8 mouse cellular contexts compared by ENCODE assay signal in the genomic region with DNA sequence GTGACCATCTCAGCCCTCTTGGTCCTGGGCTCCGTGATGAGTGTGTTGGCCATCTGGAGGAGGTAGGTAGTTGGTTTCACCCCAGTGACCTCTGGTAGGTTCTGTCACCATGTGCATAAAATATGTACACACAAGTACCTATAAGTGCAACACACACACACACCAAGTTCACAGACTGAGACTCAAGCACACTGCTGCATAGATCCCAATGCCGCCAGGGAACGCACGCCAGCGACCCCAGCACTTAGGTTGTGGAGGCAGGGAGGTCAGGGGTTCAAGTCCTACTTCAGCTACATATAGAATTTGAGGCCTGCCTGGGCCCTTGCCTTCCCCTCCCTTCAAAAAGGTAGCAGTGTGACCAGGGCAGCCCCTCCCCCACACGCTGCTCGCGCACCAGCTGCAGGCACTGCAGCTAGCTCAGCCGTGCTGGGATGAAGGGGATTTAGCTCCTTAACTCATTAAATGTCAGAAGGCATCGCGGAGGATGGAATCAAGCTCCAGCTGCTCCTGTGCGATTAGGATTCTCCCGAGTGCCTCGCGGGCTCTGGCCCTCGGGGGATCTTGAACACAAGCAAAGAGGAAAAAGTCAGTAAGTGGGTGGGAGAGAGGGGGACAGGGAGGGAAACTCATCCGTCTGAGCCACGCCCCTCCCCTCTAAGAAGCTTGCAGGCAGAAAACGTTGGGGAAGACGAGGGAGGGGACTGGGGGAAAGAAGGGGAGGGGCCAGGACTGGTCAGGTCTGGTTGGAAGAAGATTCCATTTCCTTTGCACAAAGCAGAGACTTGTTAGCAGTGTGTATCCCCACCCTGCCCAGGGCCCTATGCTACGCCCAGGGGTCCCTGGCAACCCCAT. TPM values are rescaled to one million over a fixed set of nuclear protein-coding genes. Genes with fewer than 3 reads are reported as not detected.
A peak's percentile ranks its signal among the peaks of the same experiment; 100 is the strongest.
DNase-seq lines count a peak whose midpoint lies in the region; ATAC-seq and TF ChIP-seq lines count a peak whose summit lies in the region.

No protein-coding gene starts in this region.

- peak overlapping the region; percentile 27 for H3K4me3 ChIP-seq in heart, embryonic 12.5 days
- H3K4me3 ChIP-seq in ES-E14 (ENCODE audit: insufficient read depth in 1 of 2, low read depth in 1 of 2, low read length in 2 of 2, poor library complexity in 1 of 2, severe bottlenecking in 1 of 2) = peak overlapping the region; percentile 41 to 69
- peak overlapping the region; percentile 28 for H3K4me3 ChIP-seq in forebrain, embryonic 12.5 days (replicated peaks)
- H3K4me3 ChIP-seq in liver, embryonic 13.5 days (replicated peaks) = no peak overlapping the region

- no peak overlapping the region for H3K27ac ChIP-seq in heart, embryonic 12.5 days (ENCODE audit: poor library complexity, severe bottlenecking)
- H3K27ac ChIP-seq in ES-E14 (ENCODE audit: insufficient read depth, low read depth, low read length, poor library complexity, severe bottlenecking) = peak overlapping the region; percentile 1; the same call in 1 of the 2 replicates
- peak overlapping the region; percentile 92 for H3K27ac ChIP-seq in forebrain, embryonic 12.5 days
- H3K27ac ChIP-seq in liver, embryonic 13.5 days = no peak overlapping the region

- in situ Hi-C loops in ES-E14 (cut with MboI; ENCODE audit: low sequenced_read_pairs in 2 of 2, unreplicated experiment in 2 of 2) = no loop called here

- peak overlapping the region; percentile 44; the same call in 1 of the 2 replicates for H3K9ac ChIP-seq in heart, embryonic 12.5 days
- peak overlapping the region; percentile 13; the same call in 1 of the 2 replicates for H3K9ac ChIP-seq in ES-E14 (ENCODE audit: insufficient read depth, low read depth, low read length, poor library complexity, severe bottlenecking)
- H3K9ac ChIP-seq in forebrain, embryonic 12.5 days = peak overlapping the region; percentile 42
- no peak overlapping the region for H3K9ac ChIP-seq in liver, embryonic 13.5 days

- no peak for DNase-seq in heart, postnatal 4 days
- peak; percentile 89 for DNase-seq in ES-E14 (ENCODE audit: low read depth, low spot score)
- no peak for DNase-seq in liver, embryonic 13.5 days
- no peak for DNase-seq in urinary bladder, postnatal 10 days (ENCODE audit: low spot score)
- DNase-seq in spleen, postnatal 4 days (ENCODE audit: low spot score in 2 of 2) = no peak

- H3K36me3 ChIP-seq in heart, embryonic 12.5 days = no peaks in the 10 kb centered on the region
- no peaks in the 10 kb centered on the region for H3K36me3 ChIP-seq in ES-E14 (ENCODE audit: control insufficient read depth, insufficient read depth, low read length, poor library complexity, severe bottlenecking)
- H3K36me3 ChIP-seq in forebrain, embryonic 12.5 days (replicated peaks) = no peaks in the 10 kb centered on the region
- H3K36me3 ChIP-seq in liver, embryonic 13.5 days = no peaks in the 10 kb centered on the region

- peaks cover 49% of the 10 kb centered on the region for H3K27me3 ChIP-seq in heart, embryonic 12.5 days (replicated peaks)
- peaks cover 5% of the 10 kb centered on the region; the same call in 1 of the 2 replicates for H3K27me3 ChIP-seq in forebrain, embryonic 12.5 days
- H3K27me3 ChIP-seq in liver, embryonic 13.5 days = peaks cover 30% of the 10 kb centered on the region

- peak; percentile 66; the same call in 1 of the 2 replicates for ATAC-seq in heart, embryonic 12.5 days (ENCODE audit: insufficient number of reproducible peaks, low FRiP score)
- ATAC-seq in forebrain, embryonic 12.5 days (ENCODE audit: low FRiP score) = peak; percentile 83
- ATAC-seq in liver, embryonic 13.5 days (ENCODE audit: low read depth) = no peak
- ATAC-seq in activated CD4-positive, CD25-positive, alpha-beta regulatory T cell, adult 4 months = no peak

- H3K9me3 ChIP-seq in heart, embryonic 12.5 days (replicated peaks) = peaks cover 6% of the 10 kb centered on the region
- H3K9me3 ChIP-seq in ES-E14 (ENCODE audit: control insufficient read depth, insufficient read depth, low read depth, low read length) = no peaks in the 10 kb centered on the region
- H3K9me3 ChIP-seq in forebrain, embryonic 12.5 days = no peaks in the 10 kb centered on the region
- H3K9me3 ChIP-seq in liver, embryonic 13.5 days (replicated peaks) = no peaks in the 10 kb centered on the region

- H3K4me1 ChIP-seq in heart, embryonic 12.5 days (replicated peaks) = peaks cover 8% of the 10 kb centered on the region
- peaks cover 0 to 12% of the 10 kb centered on the region in 2 experiments; a peak in 3 of 4 replicates for H3K4me1 ChIP-seq in ES-E14 (ENCODE audit: control insufficient read depth in 2 of 2, insufficient read depth in 2 of 2, low read length in 2 of 2, poor library complexity in 1 of 2)
- peaks cover 25% of the 10 kb centered on the region for H3K4me1 ChIP-seq in forebrain, embryonic 12.5 days
- H3K4me1 ChIP-seq in liver, embryonic 13.5 days (replicated peaks) = no peaks in the 10 kb centered on the region

- H3K4me2 ChIP-seq in heart, embryonic 12.5 days = peak overlapping the region; percentile 63
- peak overlapping the region; percentile 54 for H3K4me2 ChIP-seq in forebrain, embryonic 12.5 days
- H3K4me2 ChIP-seq in liver, embryonic 13.5 days = peak overlapping the region; percentile 10; the same call in 1 of the 2 replicates

- 8% methylated on average over 21 of the region's 21 CpGs for WGBS in heart, embryonic 12.5 days
- 2% methylated on average over 21 of the region's 21 CpGs for WGBS in forebrain, embryonic 12.5 days
- WGBS in liver, embryonic 13.5 days (ENCODE audit: insufficient replicate concordance) = 15% methylated on average over 21 of the region's 21 CpGs

TF ChIP-seq in ES-E14, 5 proteins besides CTCF, POLR2A, EP300 and RAD21:
- TF ChIP-seq ZNF384 (IDR thresholded peaks at IDR 0.05; ENCODE audit: low read depth, low read length) (no peak), ZC3H11A (IDR thresholded peaks at IDR 0.05; ENCODE audit: borderline replicate concordance, low read depth, low read length) (no peak), MAFK (IDR thresholded peaks at IDR 0.05; ENCODE audit: insufficient read depth, low read depth, low read length) (no peak), HCFC1 (IDR thresholded peaks at IDR 0.05; ENCODE audit: borderline replicate concordance, insufficient read depth, low read length) (no peak), CHD2 (IDR thresholded peaks at IDR 0.05; ENCODE audit: low read depth, low read length) (no peak)

RNA-seq across cellular contexts. Expression of a gene that starts 25.5 kb away (rescaled TPM):
- polyA plus RNA-seq in heart, embryonic 12.5 days (2016; fragmentation: Nextera tagmentation; extraction: Ambion mirVana) = not detected in 2 replicates
- not detected for total RNA-seq in heart, postnatal 4 days (2021)
- total RNA-seq in ES-E14 (2012; rRNA removed) = 0.54 and 0.95 TPM in 2 replicates
- 1.2 and 1.9 TPM in 2 replicates for polyA plus RNA-seq in forebrain, embryonic 12.5 days (2016; fragmentation: Nextera tagmentation; extraction: Ambion mirVana)
- not detected in 2 replicates for polyA plus RNA-seq in liver, embryonic 13.5 days (2015; fragmentation: Nextera tagmentation; extraction: Ambion mirVana)
- polyA plus RNA-seq in activated CD4-positive, CD25-positive, alpha-beta regulatory T cell, adult 4 months (2017; shearing (Covaris generic)) = under 1 TPM in 1 of 2 experiments, not detected in 1; 0.30 TPM

RNA-seq across cellular contexts. Expression of a gene that starts 30.7 kb away (rescaled TPM):
- polyA plus RNA-seq in heart, embryonic 12.5 days (2016; fragmentation: Nextera tagmentation; extraction: Ambion mirVana) = 9.9 and 10.4 TPM in 2 replicates
- 10 to 100 TPM in 1 of 2 experiments, 1 to 10 TPM in 1; 8.6 to 12.0 TPM for total RNA-seq in heart, postnatal 4 days (2021)
- 23.8 and 32.6 TPM in 2 replicates for total RNA-seq in ES-E14 (2012; rRNA removed)
- polyA plus RNA-seq in forebrain, embryonic 12.5 days (2016; fragmentation: Nextera tagmentation; extraction: Ambion mirVana) = 16.7 and 18.9 TPM in 2 replicates
- 6.6 and 7.6 TPM in 2 replicates for polyA plus RNA-seq in liver, embryonic 13.5 days (2015; fragmentation: Nextera tagmentation; extraction: Ambion mirVana)
- polyA plus RNA-seq in activated CD4-positive, CD25-positive, alpha-beta regulatory T cell, adult 4 months (2017; shearing (Covaris generic)) = 1 to 10 TPM; 6.9 to 8.9 TPM

RNA-seq across cellular contexts. Expression of a gene that starts 32.9 kb away (rescaled TPM):
- polyA plus RNA-seq in heart, embryonic 12.5 days (2016; fragmentation: Nextera tagmentation; extraction: Ambion mirVana) = 134 and 138 TPM in 2 replicates
- total RNA-seq in heart, postnatal 4 days (2021) = 10 to 100 TPM; 57.9 to 58.8 TPM
- total RNA-seq in ES-E14 (2012; rRNA removed) = 83.5 and 96.1 TPM in 2 replicates
- polyA plus RNA-seq in forebrain, embryonic 12.5 days (2016; fragmentation: Nextera tagmentation; extraction: Ambion mirVana) = 243 and 257 TPM in 2 replicates
- polyA plus RNA-seq in liver, embryonic 13.5 days (2015; fragmentation: Nextera tagmentation; extraction: Ambion mirVana) = 142 and 161 TPM in 2 replicates
- 10 to 100 TPM; 43.8 to 61.4 TPM for polyA plus RNA-seq in activated CD4-positive, CD25-positive, alpha-beta regulatory T cell, adult 4 months (2017; shearing (Covaris generic))

RNA-seq across cellular contexts. Expression of a gene that starts 44.2 kb away (rescaled TPM):
- polyA plus RNA-seq in heart, embryonic 12.5 days (2016; fragmentation: Nextera tagmentation; extraction: Ambion mirVana) = 0.06 and 0.14 TPM in 2 replicates
- under 1 TPM in 1 of 2 experiments, not detected in 1; 0.11 TPM for total RNA-seq in heart, postnatal 4 days (2021)
- total RNA-seq in ES-E14 (2012; rRNA removed) = 5.4 and 10.5 TPM in 2 replicates
- 5.6 and 9.7 TPM in 2 replicates for polyA plus RNA-seq in forebrain, embryonic 12.5 days (2016; fragmentation: Nextera tagmentation; extraction: Ambion mirVana)
- polyA plus RNA-seq in liver, embryonic 13.5 days (2015; fragmentation: Nextera tagmentation; extraction: Ambion mirVana) = 0.03 and 0.05 TPM in 2 replicates
- polyA plus RNA-seq in activated CD4-positive, CD25-positive, alpha-beta regulatory T cell, adult 4 months (2017; shearing (Covaris generic)) = under 1 TPM; 0.17 to 0.20 TPM

RNA-seq across cellular contexts. Expression of a gene that starts 55.2 kb away (rescaled TPM):
- polyA plus RNA-seq in heart, embryonic 12.5 days (2016; fragmentation: Nextera tagmentation; extraction: Ambion mirVana) = 51.6 and 54.2 TPM in 2 replicates
- 10 to 100 TPM; 29.8 to 35.6 TPM for total RNA-seq in heart, postnatal 4 days (2021)
- 21.4 and 25.8 TPM in 2 replicates for total RNA-seq in ES-E14 (2012; rRNA removed)
- polyA plus RNA-seq in forebrain, embryonic 12.5 days (2016; fragmentation: Nextera tagmentation; extraction: Ambion mirVana) = 60.1 and 64.9 TPM in 2 replicates
- polyA plus RNA-seq in liver, embryonic 13.5 days (2015; fragmentation: Nextera tagmentation; extraction: Ambion mirVana) = 12.1 and 15.3 TPM in 2 replicates
- 1 to 10 TPM; 3.9 to 8.0 TPM for polyA plus RNA-seq in activated CD4-positive, CD25-positive, alpha-beta regulatory T cell, adult 4 months (2017; shearing (Covaris generic))

Comparison
In these comparisons a context has a peak if more than half of its experiments do, and no peak if none do; other contexts are left out.
1. ATAC-seq: peak in heart, embryonic 12.5 days (single experiment) and forebrain, embryonic 12.5 days (single experiment); none in liver, embryonic 13.5 days (single experiment) and activated CD4-positive, CD25-positive, alpha-beta regulatory T cell, adult 4 months (single experiment).
2. H3K27ac ChIP-seq: peak in ES-E14 (single experiment) and forebrain, embryonic 12.5 days (single experiment); none in heart, embryonic 12.5 days (single experiment) and liver, embryonic 13.5 days (single experiment).
3. H3K4me2 ChIP-seq: peak in every context shown above with its lines; median percentile 63 in heart, embryonic 12.5 days; 54 in forebrain, embryonic 12.5 days; 10 in liver, embryonic 13.5 days.